Mouse (Mus musculus): ENCODE measurements at regions not wholly inside any gene's neighbourhood (a gene's known extent, or its start where the extent isn't known, plus 50 kb on each side); places are given as distances from the start of the nearest gene placed in this dataset.

DNA sequence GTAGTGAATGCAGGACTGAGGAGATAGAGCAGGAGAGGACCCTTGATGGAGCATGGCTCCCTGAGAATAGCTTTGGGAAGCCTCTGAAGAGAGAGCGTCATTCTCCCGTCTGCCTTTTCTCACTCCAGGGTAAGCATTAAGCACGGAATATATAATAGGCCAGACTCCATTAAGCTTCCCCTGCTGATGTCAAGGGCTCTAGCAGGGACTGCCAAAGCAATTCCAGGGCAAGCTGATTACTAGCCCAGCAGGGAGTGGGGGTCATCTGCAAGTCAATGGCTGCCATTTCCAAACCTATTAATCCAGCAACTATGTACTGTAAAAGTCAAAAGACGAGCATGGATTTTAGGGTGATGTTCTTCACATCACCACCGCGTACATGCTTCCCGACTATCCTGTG lies 111.2 kb upstream of the Arl4c start:
- Histone ChIP-seq H3K27ac (no peak overlapping the region), H3K4me2 (no peak overlapping the region), H3K27me3 (no peaks in the 10 kb centered on the region), H3K9ac (no peak overlapping the region), H3K9me3 (no peaks in the 10 kb centered on the region), H3K4me3 (no peak overlapping the region), H3K4me1 (no peaks in the 10 kb centered on the region), H3K36me3 (no peaks in the 10 kb centered on the region)
- WGBS, result 72% methylated on average over 7 of the region's 7 CpGs
- ATAC-seq (ENCODE audit: borderline replicate concordance, extremely low read depth, low FRiP score, low TSS enrichment), result no peak

DNA sequence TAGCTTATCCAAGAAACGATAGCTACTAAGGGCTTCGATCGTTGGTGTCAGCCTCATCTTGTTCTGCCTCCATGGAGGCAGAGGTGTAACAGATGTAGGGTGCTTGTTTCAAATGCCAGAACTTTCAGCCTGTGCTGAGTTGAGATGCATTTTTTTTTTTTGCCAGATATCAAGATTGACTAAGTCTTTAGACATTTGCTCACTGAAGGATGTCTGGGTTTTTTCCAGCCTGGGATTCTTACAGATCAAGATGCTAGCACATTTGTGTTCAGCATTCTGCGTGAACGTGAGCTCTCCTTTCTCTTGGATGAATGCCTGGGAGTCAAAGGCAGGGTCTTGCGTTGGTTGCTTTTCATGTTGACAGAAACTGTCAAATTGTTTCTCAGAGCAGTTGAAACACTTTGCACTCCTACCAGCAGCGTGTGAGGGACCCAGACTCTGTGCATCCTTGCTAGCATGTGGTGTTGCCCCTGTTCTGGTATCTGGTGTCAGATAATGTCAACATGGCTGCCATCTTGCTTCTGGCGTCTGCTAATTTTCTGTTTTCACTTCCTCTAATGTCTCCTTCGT lies 114.4 kb upstream of the Arl4c start:
- H3K4me2 ChIP-seq, result no peak overlapping the region
- no peak overlapping the region for H3K9ac ChIP-seq
- ATAC-seq (ENCODE audit: borderline replicate concordance, extremely low read depth, low FRiP score, low TSS enrichment), result no peak
- no peaks in the 10 kb centered on the region for H3K4me1 ChIP-seq
- H3K9me3 ChIP-seq, result no peaks in the 10 kb centered on the region
- no peaks in the 10 kb centered on the region for H3K27me3 ChIP-seq
- H3K27ac ChIP-seq, result no peak overlapping the region
- H3K4me3 ChIP-seq, result no peak overlapping the region
- 67% methylated on average over 9 of the region's 9 CpGs for WGBS
- no peaks in the 10 kb centered on the region for H3K36me3 ChIP-seq

DNA sequence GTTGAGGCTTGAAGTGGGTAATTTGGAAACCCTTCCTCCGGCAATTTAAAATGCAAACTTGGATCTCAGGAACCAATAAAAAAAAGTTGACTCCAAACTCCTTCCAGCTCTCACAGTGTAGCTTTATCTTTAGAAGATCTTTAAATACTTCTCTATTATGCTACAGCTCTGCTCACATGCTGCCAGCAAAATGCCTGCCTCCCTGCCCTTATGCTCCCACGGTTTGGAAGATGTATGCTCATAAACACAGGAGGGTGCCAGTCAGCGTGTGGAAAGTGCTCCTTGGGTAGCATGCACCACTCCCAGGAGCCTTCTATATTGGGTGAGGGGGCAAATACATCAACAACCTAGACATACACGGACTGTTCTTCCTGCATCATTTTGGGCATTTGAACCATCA lies 123.2 kb upstream of the Arl4c start:
- no peak for ATAC-seq (ENCODE audit: borderline replicate concordance, extremely low read depth, low FRiP score, low TSS enrichment)
- H3K4me1 ChIP-seq, result no peaks in the 10 kb centered on the region
- no peak overlapping the region for H3K27ac ChIP-seq
- WGBS, result 81% methylated on average over 4 of the region's 4 CpGs
- H3K36me3 ChIP-seq, result no peaks in the 10 kb centered on the region
- H3K4me3 ChIP-seq, result no peak overlapping the region
- no peaks in the 10 kb centered on the region for H3K9me3 ChIP-seq
- H3K4me2 ChIP-seq, result no peak overlapping the region
- no peak overlapping the region for H3K9ac ChIP-seq
- no peaks in the 10 kb centered on the region for H3K27me3 ChIP-seq

DNA sequence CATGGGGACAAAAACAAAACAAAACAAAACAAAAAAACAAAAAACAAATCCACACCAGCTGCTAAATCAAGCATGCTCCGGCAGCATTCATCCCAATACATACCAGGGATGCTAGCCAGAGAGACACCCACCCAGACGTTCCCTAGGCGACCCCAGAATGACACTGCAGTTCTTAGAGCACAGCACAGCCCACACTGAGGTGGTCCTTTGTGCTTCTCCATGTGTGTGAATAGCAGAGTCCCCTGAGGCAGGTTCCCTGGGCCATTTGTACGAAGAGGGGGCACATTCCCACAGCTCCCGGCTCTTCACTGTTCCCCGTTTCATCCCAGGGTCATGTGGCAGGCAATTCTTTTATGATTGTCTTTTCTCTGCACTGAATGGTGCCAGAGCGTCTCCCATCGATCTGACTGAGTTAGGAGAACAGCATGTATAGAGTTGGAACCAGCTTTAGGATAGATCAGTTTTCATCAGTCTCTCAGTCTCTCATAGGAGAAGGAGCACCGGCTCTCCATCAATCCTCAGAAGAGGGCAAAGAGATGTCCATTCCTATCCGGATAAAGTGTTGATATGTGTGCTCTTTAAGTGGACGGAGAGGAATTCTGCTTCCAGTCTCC lies 136.7 kb upstream of the Arl4c start:
- no peaks in the 10 kb centered on the region for H3K9me3 ChIP-seq
- H3K4me3 ChIP-seq, result no peak overlapping the region
- no peak overlapping the region for H3K27ac ChIP-seq
- H3K4me1 ChIP-seq, result no peaks in the 10 kb centered on the region
- no peak for ATAC-seq (ENCODE audit: borderline replicate concordance, extremely low read depth, low FRiP score, low TSS enrichment)
- WGBS, result 55% methylated on average over 11 of the region's 11 CpGs
- H3K36me3 ChIP-seq, result no peaks in the 10 kb centered on the region
- H3K9ac ChIP-seq, result no peak overlapping the region
- H3K4me2 ChIP-seq, result no peak overlapping the region
- H3K27me3 ChIP-seq, result no peaks in the 10 kb centered on the region

DNA sequence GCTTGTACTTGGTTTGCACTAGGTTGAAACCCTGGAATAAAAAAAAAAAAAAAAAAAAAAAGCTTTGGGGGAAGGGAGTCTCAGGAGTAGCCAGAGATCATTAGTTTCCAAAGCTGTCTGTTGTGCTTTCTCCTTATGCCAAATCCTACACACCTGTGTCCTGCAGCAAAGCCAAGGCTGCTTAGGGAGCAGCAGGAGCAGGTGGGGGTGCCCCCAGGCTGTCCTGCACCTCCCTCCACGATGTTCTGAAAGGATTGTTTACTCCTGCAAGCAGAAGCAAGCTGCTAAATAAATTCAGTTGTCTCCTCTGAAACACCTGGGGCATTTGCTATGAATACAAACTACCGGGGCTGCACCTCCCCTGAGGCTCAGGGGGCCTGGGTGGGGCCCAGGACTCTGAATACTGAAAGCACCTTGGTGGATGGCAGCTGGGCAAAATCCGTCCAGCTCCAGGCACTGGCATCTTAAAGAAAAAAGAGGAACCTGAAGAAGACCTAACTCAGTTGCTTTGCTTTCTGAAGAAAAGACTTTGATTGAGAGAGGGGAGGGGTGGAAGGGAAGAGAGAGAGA lies 137.5 kb upstream of the Arl4c start:
- no peak overlapping the region for H3K4me3 ChIP-seq
- no peaks in the 10 kb centered on the region for H3K4me1 ChIP-seq
- no peak for ATAC-seq (ENCODE audit: borderline replicate concordance, extremely low read depth, low FRiP score, low TSS enrichment)
- H3K27me3 ChIP-seq, result no peaks in the 10 kb centered on the region
- H3K36me3 ChIP-seq, result no peaks in the 10 kb centered on the region
- WGBS, result 23% methylated on average over 3 of the region's 3 CpGs
- H3K4me2 ChIP-seq, result no peak overlapping the region
- no peaks in the 10 kb centered on the region for H3K9me3 ChIP-seq
- no peak overlapping the region for H3K9ac ChIP-seq
- no peak overlapping the region for H3K27ac ChIP-seq

- H3K4me3 ChIP-seq, result no peak overlapping the region
- H3K4me2 ChIP-seq, result no peak overlapping the region
- no peaks in the 10 kb centered on the region for H3K4me1 ChIP-seq
- no peaks in the 10 kb centered on the region for H3K27me3 ChIP-seq
- 67% methylated on average over 9 of the region's 9 CpGs for WGBS
- H3K9ac ChIP-seq, result no peak overlapping the region
- ATAC-seq (ENCODE audit: borderline replicate concordance, extremely low read depth, low FRiP score, low TSS enrichment), result no peak
- H3K36me3 ChIP-seq, result no peaks in the 10 kb centered on the region
- H3K9me3 ChIP-seq, result no peaks in the 10 kb centered on the region
- H3K27ac ChIP-seq, result no peak overlapping the region
Measured at GRCm38 (mm10) chr1:88839977-88840628, 138.1 kb upstream of the Arl4c start.

DNA sequence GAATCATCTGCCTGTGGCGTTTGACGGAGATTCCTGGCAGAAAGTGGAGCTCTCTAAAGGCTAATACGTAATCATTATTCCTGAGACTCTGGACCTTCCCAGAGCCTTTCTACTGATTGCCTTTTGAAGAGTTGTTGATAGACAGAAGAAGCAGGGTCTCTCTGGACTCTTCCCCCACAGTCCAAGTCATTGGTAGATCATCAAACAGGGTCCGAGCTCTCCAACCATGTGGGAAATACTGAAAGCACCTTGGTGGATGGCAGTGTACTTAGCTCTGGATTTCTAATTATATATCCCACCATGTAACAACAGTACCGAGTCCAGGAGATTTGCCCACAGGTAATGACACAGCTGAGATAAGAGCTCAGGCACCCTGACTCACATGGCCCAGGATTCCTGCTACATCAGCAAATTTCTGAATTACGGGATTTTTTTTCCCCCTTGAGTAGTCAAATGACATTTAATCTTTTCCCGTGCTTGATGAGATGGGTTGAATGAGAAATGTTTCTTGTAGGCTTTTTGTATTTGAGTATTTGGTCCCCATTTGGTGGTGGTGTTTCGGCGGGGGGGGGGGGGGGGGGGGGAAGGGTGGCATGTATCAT lies 139.1 kb upstream of the Arl4c start:
- Histone ChIP-seq H3K4me2 (no peak overlapping the region), H3K36me3 (no peaks in the 10 kb centered on the region), H3K4me1 (no peaks in the 10 kb centered on the region), H3K27ac (no peak overlapping the region), H3K9me3 (no peaks in the 10 kb centered on the region), H3K4me3 (no peak overlapping the region), H3K9ac (no peak overlapping the region), H3K27me3 (no peaks in the 10 kb centered on the region)
- WGBS, result 74% methylated on average over 8 of the region's 9 CpGs
- ATAC-seq (ENCODE audit: borderline replicate concordance, extremely low read depth, low FRiP score, low TSS enrichment), result no peak

GRCm38 (mm10) chr1:88847333-88848091 lies 145.5 kb upstream of the Arl4c start:
- H3K27me3 ChIP-seq, result no peaks in the 10 kb centered on the region
- H3K9ac ChIP-seq, result no peak overlapping the region
- no peaks in the 10 kb centered on the region for H3K9me3 ChIP-seq
- no peak overlapping the region for H3K27ac ChIP-seq
- ATAC-seq (ENCODE audit: borderline replicate concordance, extremely low read depth, low FRiP score, low TSS enrichment), result no peak
- H3K4me3 ChIP-seq, result no peak overlapping the region
- no peak overlapping the region for H3K4me2 ChIP-seq
- 61% methylated on average over 16 of the region's 16 CpGs for WGBS
- H3K36me3 ChIP-seq, result no peaks in the 10 kb centered on the region
- H3K4me1 ChIP-seq, result no peaks in the 10 kb centered on the region

- ATAC-seq (ENCODE audit: borderline replicate concordance, extremely low read depth, low FRiP score, low TSS enrichment), result no peak
- Histone ChIP-seq H3K4me1 (no peaks in the 10 kb centered on the region), H3K36me3 (no peaks in the 10 kb centered on the region), H3K4me3 (no peak overlapping the region), H3K4me2 (no peak overlapping the region), H3K9ac (no peak overlapping the region), H3K27me3 (no peaks in the 10 kb centered on the region), H3K27ac (no peak overlapping the region), H3K9me3 (no peaks in the 10 kb centered on the region)
- 73% methylated on average over 8 of the region's 8 CpGs for WGBS
Measured at GRCm38 (mm10) chr1:88848246-88848645, 146.2 kb upstream of the Arl4c start.

- Histone ChIP-seq H3K4me3 (no peak overlapping the region), H3K27me3 (no peaks in the 10 kb centered on the region), H3K9ac (no peak overlapping the region), H3K27ac (no peak overlapping the region), H3K9me3 (no peaks in the 10 kb centered on the region), H3K4me1 (no peaks in the 10 kb centered on the region), H3K4me2 (no peak overlapping the region), H3K36me3 (no peaks in the 10 kb centered on the region)
- WGBS, result 80% methylated on average over 5 of the region's 5 CpGs
- ATAC-seq (ENCODE audit: borderline replicate concordance, extremely low read depth, low FRiP score, low TSS enrichment), result no peak
Measured at GRCm38 (mm10) chr1:88849421-88849820, 147.4 kb upstream of the Arl4c start.

- H3K4me3 ChIP-seq, result no peak overlapping the region
- no peaks in the 10 kb centered on the region for H3K9me3 ChIP-seq
- H3K4me2 ChIP-seq, result no peak overlapping the region
- no peaks in the 10 kb centered on the region for H3K4me1 ChIP-seq
- H3K27ac ChIP-seq, result no peak overlapping the region
- no peaks in the 10 kb centered on the region for H3K36me3 ChIP-seq
- no peaks in the 10 kb centered on the region for H3K27me3 ChIP-seq
- ATAC-seq (ENCODE audit: borderline replicate concordance, extremely low read depth, low FRiP score, low TSS enrichment), result no peak
- H3K9ac ChIP-seq, result no peak overlapping the region
- WGBS, result 82% methylated on average over 5 of the region's 5 CpGs
Measured at GRCm38 (mm10) chr1:88851931-88852330, 149.9 kb upstream of the Arl4c start.
